Mouse (Mus musculus) forelimb bud, embryonic 11.5 days (tissue): ENCODE measurements around the gene Cd81.
A peak's percentile ranks its signal among the peaks of the same experiment; 100 is the strongest.

Experiments used
- DNase-seq: peaks from one replicate; pipeline ENCODE4 v3.0.0-alpha.2; 2012; ENCODE audit warnings: low read depth, low spot score

Cd81 gene

GRCm38 (mm10) chr7:143049841-143050816, 2.4 kb upstream of the Cd81 start:
- no peak for DNase-seq

DNA sequence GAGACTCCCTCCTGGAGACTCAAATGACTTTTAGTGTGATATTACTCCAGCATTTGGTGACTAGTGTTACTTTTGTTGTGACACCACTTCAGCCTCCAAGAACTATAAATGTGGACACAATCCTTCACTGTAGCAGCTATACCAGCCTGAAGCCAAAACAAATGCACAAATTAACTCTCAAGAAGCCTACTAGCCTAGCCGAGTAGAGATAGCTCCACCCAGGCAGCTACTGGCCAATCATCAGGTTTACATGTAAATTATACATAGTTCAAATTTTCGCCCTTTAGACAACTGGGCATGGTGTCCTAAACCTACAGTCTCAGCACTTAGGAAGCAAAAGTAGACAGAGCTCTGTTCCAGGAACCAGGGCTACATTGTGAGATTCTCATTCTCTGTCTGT, 1.2 kb upstream of the Cd81 start:
- DNase-seq: no peak

DNA sequence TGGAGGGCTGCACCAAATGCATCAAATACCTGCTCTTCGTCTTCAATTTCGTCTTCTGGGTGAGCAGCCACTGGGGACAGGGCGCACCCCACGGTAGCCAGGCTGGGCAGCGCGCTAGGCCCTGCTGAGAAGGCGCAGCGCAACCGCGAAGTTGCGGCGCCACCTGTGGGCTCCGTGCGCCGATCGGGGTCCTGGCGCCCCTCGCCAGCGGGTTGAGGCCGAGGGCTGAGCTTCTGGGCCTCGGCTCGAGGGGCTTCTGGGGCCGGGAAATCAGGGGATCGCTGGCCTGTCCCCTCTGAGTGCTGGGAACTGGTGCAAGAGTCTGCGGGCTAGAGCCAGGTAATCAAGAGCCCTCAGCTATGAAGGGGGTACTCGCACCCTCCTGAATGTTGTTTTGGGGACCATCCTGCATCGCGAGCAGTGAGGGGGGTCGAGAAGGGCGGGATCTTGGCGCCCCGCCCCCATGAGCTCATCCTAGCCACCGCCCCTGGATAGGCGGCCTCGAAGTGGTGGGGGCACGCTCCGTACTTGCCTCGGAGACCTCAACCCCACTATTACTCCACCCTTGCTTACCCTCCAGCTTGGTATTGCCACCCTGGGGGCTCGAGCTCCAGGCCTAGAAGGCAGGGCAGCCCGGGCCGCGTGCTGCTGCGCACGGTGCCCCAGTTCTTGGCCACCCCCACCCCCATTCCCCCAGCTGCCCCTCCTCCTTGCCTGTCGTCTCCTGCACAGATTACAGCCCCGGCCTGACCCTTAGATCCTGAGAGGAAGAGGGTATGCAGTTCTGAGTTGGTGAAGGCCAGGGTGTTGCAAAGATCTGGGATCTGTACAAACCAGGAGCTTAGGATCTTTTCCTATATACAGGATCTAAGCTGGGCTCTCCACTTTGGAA, 715 bp downstream of the Cd81 start:
- DNase-seq: no peak

DNA sequence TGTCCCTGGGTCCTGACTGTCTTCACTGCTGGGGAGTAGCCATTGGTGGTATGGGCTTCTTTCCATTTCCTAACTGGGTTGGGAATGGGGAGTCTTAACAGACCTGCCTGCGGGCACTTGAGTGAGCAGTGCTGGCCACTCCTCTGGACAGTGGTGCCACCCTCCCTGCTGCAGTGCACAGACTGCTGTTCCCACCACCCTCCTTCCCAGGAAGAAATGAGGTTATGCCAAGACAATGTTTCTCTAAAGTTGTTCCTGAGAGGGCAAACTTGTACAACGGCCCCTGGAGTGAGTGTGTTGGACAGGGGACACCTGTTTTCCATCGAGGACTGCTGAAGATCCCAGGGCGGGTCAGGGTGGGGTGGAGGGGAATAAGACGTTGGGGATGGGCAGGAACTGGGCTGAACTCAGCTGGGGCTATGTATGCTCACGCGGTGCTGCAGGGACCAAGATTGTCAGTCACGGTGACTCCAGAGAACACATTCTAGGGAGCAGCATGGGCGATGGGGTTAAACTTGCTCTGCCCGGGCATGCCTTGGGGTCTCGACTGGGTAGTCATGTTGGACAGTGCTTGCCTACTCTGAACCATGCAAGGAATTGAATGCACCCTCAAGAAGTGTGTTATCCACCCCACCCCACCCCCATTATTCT, 1.5 kb downstream of the Cd81 start:
- no peak for DNase-seq

DNA sequence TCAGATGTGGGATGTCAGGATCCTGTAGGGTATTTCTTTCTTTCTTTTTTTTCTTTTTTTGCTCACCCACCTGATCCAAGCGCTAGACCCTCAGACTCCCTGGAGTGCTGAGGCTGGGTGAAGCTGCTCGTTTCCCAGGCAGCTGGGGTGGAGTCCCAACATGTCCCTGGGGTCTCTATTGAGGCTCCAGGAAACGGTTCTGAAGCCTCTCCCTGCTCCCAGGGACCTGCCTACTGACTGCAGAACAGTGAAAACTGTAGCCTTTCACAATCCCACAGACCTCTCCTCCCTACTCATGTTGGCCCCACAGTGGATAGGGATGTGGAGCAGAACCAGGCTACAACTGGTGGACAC, 2.0 kb downstream of the Cd81 start:
- DNase-seq: no peak

GRCm38 (mm10) chr7:143055001-143055400, 2.5 kb downstream of the Cd81 start:
- no peak for DNase-seq

DNA sequence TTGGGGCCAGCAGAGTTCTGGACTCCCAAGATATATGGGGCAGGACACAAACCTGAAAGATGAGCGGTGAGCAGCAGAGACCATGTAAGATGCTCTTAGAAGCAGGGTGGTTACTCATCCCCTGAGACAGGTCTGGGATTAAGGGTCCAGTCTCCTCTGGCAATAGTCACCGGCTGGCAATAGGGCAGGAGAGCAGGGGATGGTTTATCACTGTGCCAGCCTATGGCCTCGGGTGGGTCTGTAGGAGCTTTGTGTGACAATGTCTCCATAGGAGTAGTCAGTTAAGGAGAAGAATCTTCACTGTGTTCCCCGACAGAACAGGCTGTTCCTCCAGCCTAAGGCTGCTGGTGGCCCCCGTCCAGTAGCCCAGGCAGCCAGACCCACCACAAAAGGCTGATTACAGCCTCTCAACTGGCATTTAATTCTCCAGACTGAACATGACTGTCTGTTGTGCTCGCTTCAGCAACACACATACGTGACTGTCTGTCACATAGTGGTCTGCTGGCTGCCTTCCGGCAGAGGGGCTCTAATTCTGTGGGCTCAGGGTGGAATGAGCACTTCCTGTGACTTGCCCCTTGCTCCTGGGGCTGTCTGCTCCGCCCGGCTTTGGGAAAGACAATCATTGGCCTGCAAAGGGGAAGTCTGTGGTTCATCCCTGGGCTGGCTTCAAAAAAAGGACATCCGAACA, 3.1 kb downstream of the Cd81 start:
- DNase-seq: no peak

DNA sequence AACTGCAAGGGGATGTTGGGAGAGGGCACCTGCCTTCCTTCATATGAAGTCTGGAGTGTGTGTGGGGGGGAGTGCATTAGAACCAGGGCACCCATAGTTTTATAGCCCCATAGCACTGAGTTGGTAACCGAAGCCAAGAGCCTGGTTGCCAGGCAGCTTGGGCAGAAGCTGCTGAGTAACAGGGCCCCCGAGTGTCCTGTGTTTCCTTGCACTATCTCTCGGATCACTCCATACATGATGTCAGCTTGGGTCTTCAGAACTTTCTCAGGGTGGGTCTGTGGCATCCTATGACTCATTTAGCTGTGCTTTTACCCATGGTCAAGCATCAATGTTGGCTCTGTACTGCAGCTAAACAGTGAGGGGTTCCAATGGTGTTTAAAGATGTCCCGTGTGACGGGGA, 4.5 kb downstream of the Cd81 start:
- no peak for DNase-seq

- no peak for DNase-seq
Measured at GRCm38 (mm10) chr7:143057667-143058220, 5.2 kb downstream of the Cd81 start.

- DNase-seq: no peak
Measured at GRCm38 (mm10) chr7:143058221-143058697, 5.7 kb downstream of the Cd81 start.

GRCm38 (mm10) chr7:143059202-143059870, 6.8 kb downstream of the Cd81 start:
- no peak for DNase-seq

GRCm38 (mm10) chr7:143062704-143063103, 10.2 kb downstream of the Cd81 start:
- no peak for DNase-seq

DNA sequence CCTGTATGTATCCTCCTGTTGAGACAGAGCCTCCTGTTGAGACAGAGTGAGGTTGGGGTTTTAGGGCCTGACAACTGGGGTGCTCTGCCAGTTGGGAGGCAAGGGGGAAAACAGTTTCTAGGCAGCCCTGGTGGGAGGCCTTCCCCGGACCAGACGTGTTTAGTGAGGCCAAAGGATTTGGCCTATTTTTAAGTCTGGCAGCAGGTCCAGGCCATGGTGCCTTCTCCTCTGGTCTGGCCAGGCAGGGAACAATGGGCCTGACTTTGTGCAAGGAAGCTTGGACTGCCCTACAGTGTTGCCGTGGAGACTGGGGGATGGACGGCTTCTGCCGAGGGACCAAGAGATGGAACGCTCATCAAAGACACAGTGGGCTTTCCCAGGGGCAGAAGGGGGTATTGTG, 11.7 kb downstream of the Cd81 start:
- DNase-seq: no peak

DNA sequence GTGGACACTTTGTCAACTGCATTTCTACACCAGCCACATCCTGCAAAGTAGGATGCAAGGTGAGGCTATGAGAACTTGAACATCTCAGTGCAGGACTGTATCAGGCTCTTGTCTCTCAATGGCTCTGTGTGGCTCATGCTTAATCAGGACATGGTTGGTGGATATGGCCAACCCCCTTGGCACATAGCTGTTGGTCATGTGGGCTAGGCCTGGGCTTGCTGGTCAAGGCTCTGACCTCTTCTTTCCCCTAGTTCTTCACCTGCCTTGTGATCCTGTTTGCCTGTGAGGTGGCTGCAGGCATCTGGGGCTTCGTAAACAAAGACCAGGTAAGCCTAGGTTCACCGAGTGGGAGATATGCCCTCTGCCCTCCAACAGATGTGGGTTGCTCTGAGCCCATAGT, 13.2 kb downstream of the Cd81 start:
- no peak for DNase-seq

DNA sequence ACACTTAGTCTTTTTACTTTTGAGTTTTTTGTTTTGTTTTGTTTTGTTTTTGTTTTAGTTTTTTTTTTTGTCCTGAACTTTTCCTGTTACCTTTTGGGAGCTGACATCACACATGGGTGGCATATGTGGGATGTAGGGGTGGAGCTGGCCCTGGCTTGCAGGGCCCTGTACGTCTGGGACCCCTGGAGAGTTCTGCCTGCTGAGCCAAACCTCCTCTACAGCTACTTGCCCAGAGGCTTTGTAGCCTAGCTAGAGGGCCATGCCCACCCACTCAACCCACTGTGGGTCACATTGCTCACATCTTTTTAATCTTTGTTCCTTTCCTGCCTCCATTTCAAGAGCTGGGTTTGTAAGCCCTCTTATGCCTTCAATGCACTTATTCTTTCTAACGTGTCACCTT, 14.9 kb downstream of the Cd81 start:
- no peak for DNase-seq

DNA sequence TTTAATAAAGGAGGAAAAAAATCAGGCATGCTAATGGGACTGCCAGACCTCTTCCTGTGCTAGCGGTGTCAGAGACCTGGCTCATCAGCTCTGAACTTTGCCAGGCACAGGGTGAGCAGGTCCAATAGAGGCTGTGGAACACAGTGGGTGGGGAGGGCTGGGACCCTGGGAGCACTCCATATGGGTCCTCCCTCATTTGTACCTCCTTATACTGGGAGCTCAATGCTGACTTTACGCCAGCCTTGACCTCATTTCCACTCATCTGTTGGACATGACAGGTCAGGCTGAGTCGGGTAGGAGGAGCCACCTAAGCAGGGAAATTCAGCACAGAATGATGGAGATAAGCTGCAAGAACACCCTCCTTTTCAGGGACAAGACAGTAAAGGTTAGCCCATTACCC, 15.4 kb downstream of the Cd81 start:
- DNase-seq: no peak

GRCm38 (mm10) chr7:143068316-143068881, 15.9 kb downstream of the Cd81 start:
- no peak for DNase-seq

DNA sequence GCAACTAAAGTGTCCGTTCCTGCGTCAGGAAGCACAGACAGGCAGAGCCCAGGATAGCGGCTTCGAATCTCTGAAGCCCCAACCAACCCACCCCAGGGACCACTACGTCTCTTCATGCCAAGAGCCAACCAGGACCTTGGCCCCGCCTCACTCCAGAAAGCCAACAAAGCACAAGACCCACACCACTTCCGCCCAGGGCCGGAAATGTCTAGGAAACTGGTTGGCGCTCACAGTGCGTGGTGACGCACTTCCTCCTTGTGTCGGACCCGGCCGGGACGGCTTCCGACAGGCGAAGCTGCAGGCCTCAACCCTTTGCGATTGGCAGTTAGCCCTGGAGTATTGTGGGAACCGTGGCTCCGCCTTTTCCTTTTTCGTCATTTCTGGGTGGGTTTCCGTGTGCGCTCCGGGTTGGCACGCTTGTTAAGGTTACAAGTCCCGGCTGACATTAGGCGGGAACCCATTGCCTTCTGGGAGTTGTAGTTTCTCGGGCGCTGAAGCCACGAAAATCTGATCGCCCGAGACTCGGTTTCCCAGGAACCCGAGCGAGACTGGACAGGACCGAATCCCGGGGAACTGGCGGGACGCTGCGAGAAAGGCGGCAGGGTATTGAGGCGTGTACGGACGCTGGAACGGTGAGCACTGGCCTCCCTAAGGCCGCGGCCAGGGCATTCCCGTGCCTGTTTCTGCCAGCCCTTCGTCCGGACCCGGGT, 16.5 kb downstream of the Cd81 start, which contains the start of gene Tssc4:
Gene Tssc4 (plus strand): TSS at position 368 of the 710 bp plus-strand sequence.
- DNase-seq: peak; percentile 100

DNA sequence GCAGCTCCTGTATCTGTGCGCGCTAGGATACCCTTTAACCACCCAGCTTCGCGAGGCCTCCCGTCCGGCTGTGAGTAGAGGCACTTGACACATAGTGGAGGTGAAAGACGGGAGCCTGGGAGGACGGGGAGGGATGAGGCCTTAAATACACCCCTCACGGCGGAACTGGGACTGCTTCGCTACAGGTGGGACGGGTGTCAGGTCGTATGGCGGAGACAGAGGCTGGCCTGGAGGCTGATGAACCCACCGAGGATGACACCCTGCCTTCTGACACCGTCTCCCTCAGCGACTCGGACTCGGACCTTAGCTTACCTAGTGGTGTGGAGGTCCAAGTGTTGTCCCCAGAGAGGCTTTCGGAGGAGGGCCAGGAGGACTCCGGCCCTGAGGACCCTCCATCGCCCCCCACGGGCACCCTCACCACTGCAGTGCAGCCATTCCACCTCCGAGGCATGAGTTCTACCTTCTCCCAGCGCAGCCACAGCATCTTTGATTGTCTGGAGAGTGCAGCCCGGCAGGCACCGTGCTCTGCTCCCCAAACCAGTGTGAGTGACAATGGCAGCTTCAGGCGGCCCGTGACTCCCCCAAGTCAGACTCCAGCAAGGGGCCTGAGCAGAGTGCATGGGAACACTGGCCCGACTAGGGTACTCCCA, 17.3 kb downstream of the Cd81 start:
- DNase-seq: no peak
